Comparison of ENCODE assay signal across 9 mouse cellular contexts in genomic region chr11:102437120-102438061, GRCm38 (mm10). TPM values are rescaled to one million over a fixed set of nuclear protein-coding genes. Genes with fewer than 3 reads are reported as not detected.
DNase-seq lines count a peak whose midpoint lies in the region; ATAC-seq and TF ChIP-seq lines count a peak whose summit lies in the region.
"Had no signal": no experiment of that assay in that cellular context is flagged by ENCODE, and none has a peak within 500 bp of the region (broad histone marks: within the 10 kb centered on the region; RNA-seq: fewer than 3 reads in every experiment).

No protein-coding gene starts in this region.

- peak overlapping the region; percentile 99 for H3K4me2 ChIP-seq in liver, embryonic 11.5 days
- peak overlapping the region; percentile 53 for H3K4me2 ChIP-seq in midbrain, postnatal 0 days (ENCODE audit: low read depth, low read length, poor library complexity, severe bottlenecking)

- TF ChIP-seq POLR2A in thymus, adult 2 months (IDR thresholded peaks at IDR 0.05; ENCODE audit: control insufficient read depth, extremely low read depth, insufficient read depth, low read length, poor library complexity): no peak

- H3K9ac ChIP-seq in liver, embryonic 11.5 days (ENCODE audit: low read depth, low read length): peak overlapping the region; percentile 50
- H3K9ac ChIP-seq in midbrain, postnatal 0 days (replicated peaks; ENCODE audit: low read length, poor library complexity, severe bottlenecking): peak overlapping the region; percentile 52

- no peak overlapping the region for H3K27ac ChIP-seq in thymus, adult 2 months (ENCODE audit: control insufficient read depth, insufficient read depth, low read length)
- H3K27ac ChIP-seq in liver, embryonic 11.5 days (ENCODE audit: low read depth, low read length): no peak overlapping the region
- H3K27ac ChIP-seq in midbrain, postnatal 0 days (ENCODE audit: low read depth, low read length): peak overlapping the region; percentile 57

- TF ChIP-seq CTCF in thymus, adult 2 months (IDR thresholded peaks at IDR 0.05; ENCODE audit: borderline replicate concordance, control insufficient read depth, extremely low read depth, insufficient read depth, low read length, poor library complexity): no peak
- TF ChIP-seq CTCF in midbrain, postnatal 0 days (IDR thresholded peaks at IDR 0.05): peak; percentile 37

- peaks cover 16% of the 10 kb centered on the region for H3K4me1 ChIP-seq in thymus, adult 2 months (replicated peaks; ENCODE audit: control insufficient read depth, insufficient read depth, low read length)
- peaks cover 15% of the 10 kb centered on the region for H3K4me1 ChIP-seq in liver, embryonic 11.5 days (replicated peaks; ENCODE audit: control insufficient read depth, insufficient read depth, low read length)
- H3K4me1 ChIP-seq in midbrain, postnatal 0 days (ENCODE audit: insufficient read depth, low read length): peaks cover 11% of the 10 kb centered on the region; the same call in 1 of the 2 replicates

- H3K4me3 ChIP-seq in thymus, adult 2 months (ENCODE audit: control insufficient read depth, insufficient read depth, low read length): peak overlapping the region; percentile 24
- peak overlapping the region; percentile 58 for H3K4me3 ChIP-seq in liver, embryonic 11.5 days (ENCODE audit: low read depth, low read length)
- peak overlapping the region; percentile 24 for H3K4me3 ChIP-seq in midbrain, postnatal 0 days (ENCODE audit: low read depth, low read length)

- 59% methylated on average over 87 of the region's 87 CpGs for WGBS in thymus, adult 2 months
- 17% methylated on average over 87 of the region's 87 CpGs for WGBS in liver, embryonic 11.5 days
- 7% methylated on average over 61 of the region's 87 CpGs for WGBS in midbrain, postnatal 0 days

- peaks cover 3% of the 10 kb centered on the region; the same call in 1 of the 2 replicates for H3K27me3 ChIP-seq in thymus, adult 2 months (ENCODE audit: control insufficient read depth, insufficient read depth, low read length)
- H3K27me3 ChIP-seq in liver, embryonic 11.5 days (replicated peaks; ENCODE audit: control insufficient read depth, insufficient read depth, low read length): peaks cover 23% of the 10 kb centered on the region
- H3K27me3 ChIP-seq in midbrain, postnatal 0 days (ENCODE audit: insufficient read depth, low read length): no peaks in the 10 kb centered on the region; the same call in 1 of the 2 replicates
- H3K27me3 ChIP-seq: Patski had no signal

- DNase-seq in thymus, adult 2 months: no peak
- DNase-seq in thymus, postnatal 14 days: no peak
- DNase-seq in embryo, embryonic 11 days: peak; percentile 83
- peak; percentile 58 for DNase-seq in kidney, adult 9 months
- peak; percentile 62 for DNase-seq in liver, embryonic 11.5 days (ENCODE audit: low spot score)
- DNase-seq in midbrain, postnatal 0 days (ENCODE audit: low spot score): peak; percentile 73

- ATAC-seq in granulocyte monocyte progenitor cell, adult 5-6 weeks (replicated peaks; ENCODE audit: poor library complexity, severe bottlenecking): peak; percentile 25
- ATAC-seq in liver, embryonic 11.5 days (replicated peaks; ENCODE audit: low FRiP score): peak; percentile 20; the same call in 1 of the 2 replicates
- no peak for ATAC-seq in midbrain, postnatal 0 days (ENCODE audit: low FRiP score)
- no peak for ATAC-seq in inflammation-experienced regulatory T-cells, adult 6 months
- ATAC-seq: Patski had no signal

- H3K9me3 ChIP-seq in liver, embryonic 11.5 days (ENCODE audit: control insufficient read depth, low read length): no peaks in the 10 kb centered on the region
- H3K9me3 ChIP-seq in midbrain, postnatal 0 days (ENCODE audit: low read length): no peaks in the 10 kb centered on the region

- no peaks in the 10 kb centered on the region for H3K36me3 ChIP-seq in thymus, adult 2 months (ENCODE audit: control insufficient read depth, insufficient read depth, low read length)
- peaks cover 6% of the 10 kb centered on the region; the same call in 1 of the 2 replicates for H3K36me3 ChIP-seq in liver, embryonic 11.5 days (ENCODE audit: control insufficient read depth, insufficient read depth, low read length)
- peaks cover 68% of the 10 kb centered on the region for H3K36me3 ChIP-seq in midbrain, postnatal 0 days (ENCODE audit: insufficient read depth, low read length)

RNA-seq across cellular contexts. Expression of gene Grn, which starts 7.3 kb away (rescaled TPM):
- polyA plus RNA-seq in thymus, adult 2 months (2012; rRNA removed): 151 and 160 TPM in 2 replicates
- total RNA-seq in granulocyte monocyte progenitor cell, adult 5-6 weeks (2014; fragmentation: Nextera tagmentation): 110 and 152 TPM in 2 replicates
- 38.6 and 48.3 TPM in 2 replicates for total RNA-seq in granulocyte monocyte progenitor cell, adult 5-6 weeks (2017)
- polyA plus RNA-seq in liver, embryonic 11.5 days (2014; fragmentation: Nextera tagmentation; extraction: Ambion mirVana): 68.1 and 69.5 TPM in 2 replicates
- 74.2 and 78.0 TPM in 2 replicates for total RNA-seq in midbrain, postnatal 0 days (2014; rRNA removed)
- polyA plus RNA-seq in midbrain, postnatal 0 days (2015; fragmentation: Nextera tagmentation; extraction: Ambion mirVana): 90.4 and 91.7 TPM in 2 replicates
- 10 to 100 TPM; 21.8 to 32.1 (median 26.1) TPM for polyA plus RNA-seq in inflammation-experienced regulatory T-cells, adult 6 months (2017; shearing (Covaris generic))

RNA-seq across cellular contexts. Expression of gene Fam171a2, which starts 10.1 kb away (rescaled TPM):
- polyA plus RNA-seq in thymus, adult 2 months (2012; rRNA removed): 2.6 and 4.7 TPM in 2 replicates
- not detected in 2 replicates for total RNA-seq in granulocyte monocyte progenitor cell, adult 5-6 weeks (2014; fragmentation: Nextera tagmentation)
- not detected in 2 replicates for total RNA-seq in granulocyte monocyte progenitor cell, adult 5-6 weeks (2017)
- 1.8 and 2.0 TPM in 2 replicates for polyA plus RNA-seq in liver, embryonic 11.5 days (2014; fragmentation: Nextera tagmentation; extraction: Ambion mirVana)
- total RNA-seq in midbrain, postnatal 0 days (2014; rRNA removed): 584 and 605 TPM in 2 replicates
- 22.5 and 25.4 TPM in 2 replicates for polyA plus RNA-seq in midbrain, postnatal 0 days (2015; fragmentation: Nextera tagmentation; extraction: Ambion mirVana)
- polyA plus RNA-seq in inflammation-experienced regulatory T-cells, adult 6 months (2017; shearing (Covaris generic)): not detected

RNA-seq across cellular contexts. Expression of gene Slc25a39, which starts 29.6 kb away (rescaled TPM):
- 227 and 235 TPM in 2 replicates for polyA plus RNA-seq in thymus, adult 2 months (2012; rRNA removed)
- total RNA-seq in granulocyte monocyte progenitor cell, adult 5-6 weeks (2014; fragmentation: Nextera tagmentation): 99.0 and 163 TPM in 2 replicates
- 51.4 and 53.9 TPM in 2 replicates for total RNA-seq in granulocyte monocyte progenitor cell, adult 5-6 weeks (2017)
- 282 and 283 TPM in 2 replicates for polyA plus RNA-seq in liver, embryonic 11.5 days (2014; fragmentation: Nextera tagmentation; extraction: Ambion mirVana)
- 139 and 176 TPM in 2 replicates for total RNA-seq in midbrain, postnatal 0 days (2014; rRNA removed)
- polyA plus RNA-seq in midbrain, postnatal 0 days (2015; fragmentation: Nextera tagmentation; extraction: Ambion mirVana): 132 and 148 TPM in 2 replicates
- polyA plus RNA-seq in inflammation-experienced regulatory T-cells, adult 6 months (2017; shearing (Covaris generic)): 10 to 100 TPM; 40.1 to 61.9 (median 53.3) TPM

RNA-seq across cellular contexts. Expression of gene Itga2b, which starts 32.5 kb away (rescaled TPM):
- polyA plus RNA-seq in thymus, adult 2 months (2012; rRNA removed): 3.8 and 4.0 TPM in 2 replicates
- total RNA-seq in granulocyte monocyte progenitor cell, adult 5-6 weeks (2014; fragmentation: Nextera tagmentation): 12.4 and 17.1 TPM in 2 replicates
- total RNA-seq in granulocyte monocyte progenitor cell, adult 5-6 weeks (2017): 14.4 and 14.7 TPM in 2 replicates
- polyA plus RNA-seq in liver, embryonic 11.5 days (2014; fragmentation: Nextera tagmentation; extraction: Ambion mirVana): 76.2 and 80.3 TPM in 2 replicates
- 2.6 and 4.7 TPM in 2 replicates for total RNA-seq in midbrain, postnatal 0 days (2014; rRNA removed)
- polyA plus RNA-seq in midbrain, postnatal 0 days (2015; fragmentation: Nextera tagmentation; extraction: Ambion mirVana): 15.4 and 15.5 TPM in 2 replicates
- polyA plus RNA-seq in inflammation-experienced regulatory T-cells, adult 6 months (2017; shearing (Covaris generic)): 1 to 10 TPM in 1 of 3 experiments, under 1 TPM in 2; 0.45 to 2.0 (median 0.94) TPM

RNA-seq across cellular contexts. Expression of gene Rundc3a, which starts 44.2 kb away (rescaled TPM):
- 7.9 and 8.1 TPM in 2 replicates for polyA plus RNA-seq in thymus, adult 2 months (2012; rRNA removed)
- total RNA-seq in granulocyte monocyte progenitor cell, adult 5-6 weeks (2014; fragmentation: Nextera tagmentation): not detected in 2 replicates
- not detected in 2 replicates for total RNA-seq in granulocyte monocyte progenitor cell, adult 5-6 weeks (2017)
- 1.8 and 2.6 TPM in 2 replicates for polyA plus RNA-seq in liver, embryonic 11.5 days (2014; fragmentation: Nextera tagmentation; extraction: Ambion mirVana)
- 379 and 397 TPM in 2 replicates for total RNA-seq in midbrain, postnatal 0 days (2014; rRNA removed)
- 127 and 133 TPM in 2 replicates for polyA plus RNA-seq in midbrain, postnatal 0 days (2015; fragmentation: Nextera tagmentation; extraction: Ambion mirVana)
- polyA plus RNA-seq in inflammation-experienced regulatory T-cells, adult 6 months (2017; shearing (Covaris generic)): 1 to 10 TPM; 1.8 to 3.2 (median 2.0) TPM

Comparison
In these comparisons a context has a peak if more than half of its experiments do, and no peak if none do; other contexts are left out.
1. DNase-seq: peak in embryo, embryonic 11 days (single experiment), kidney, adult 9 months (single experiment), liver, embryonic 11.5 days (single experiment) and midbrain, postnatal 0 days (single experiment); none in thymus, adult 2 months (single experiment) and thymus, postnatal 14 days (single experiment).
2. ATAC-seq: peak in granulocyte monocyte progenitor cell, adult 5-6 weeks (single experiment) and liver, embryonic 11.5 days (single experiment); none in midbrain, postnatal 0 days (single experiment) and inflammation-experienced regulatory T-cells, adult 6 months (single experiment).
3. Peak in every context shown above with its lines, with median percentiles within 50 percentile points of each other: H3K4me3 ChIP-seq.